Mouse (Mus musculus): ENCODE data around the gene Sirt6. TPM values are rescaled to one million over a fixed set of nuclear protein-coding genes. Genes with fewer than 3 reads are reported as not detected.

Sirt6 gene
- polyA plus RNA-seq, 1 experiment from 2014 or later: 42.1 TPM

DNA sequence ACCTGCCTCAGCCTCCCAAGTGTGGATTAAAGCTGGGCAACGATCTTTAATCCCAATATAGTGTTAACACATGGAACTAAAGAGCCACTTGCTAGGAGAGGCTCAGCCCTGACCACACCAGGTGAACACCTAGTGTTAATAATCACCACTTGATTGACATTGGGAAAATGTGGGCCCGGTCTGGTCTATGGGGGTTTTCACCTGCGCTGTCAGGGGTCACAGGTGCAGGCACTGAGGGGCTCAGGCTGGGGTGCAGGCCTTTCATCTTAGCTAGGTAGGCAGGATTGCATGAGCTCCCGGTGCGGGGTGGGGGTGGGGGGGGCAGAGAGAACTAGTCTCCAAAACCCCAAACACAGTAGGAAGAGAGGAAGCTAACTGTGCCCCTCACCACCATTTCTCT, 28.0 kb downstream of the Sirt6 start:
- no peak for ATAC-seq (ENCODE audit: low FRiP score)
- WGBS: 81% methylated on average over 5 of the region's 5 CpGs
- H3K27me3 ChIP-seq (ENCODE audit: control insufficient read depth, insufficient read depth, low read length): peaks cover 25% of the 10 kb centered on the region

DNA sequence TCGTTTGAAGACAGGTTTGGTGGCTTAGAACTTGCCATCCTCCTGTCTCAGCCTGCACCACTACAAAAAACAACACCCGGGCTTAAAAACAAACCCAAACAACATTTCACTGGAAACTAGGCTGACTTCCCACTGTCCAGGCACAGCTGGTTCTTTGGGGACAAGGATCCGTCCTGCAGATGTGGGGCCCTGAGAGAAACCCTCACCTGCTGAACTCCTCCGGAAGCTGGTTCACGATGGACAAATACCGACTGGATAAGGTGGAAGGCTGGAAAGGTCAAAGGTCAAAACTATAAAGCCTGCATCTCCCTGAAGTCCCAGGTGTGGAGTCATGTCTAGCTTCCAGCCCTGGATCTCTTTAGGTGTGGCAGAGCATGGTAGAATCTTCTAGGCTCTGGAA, 28.7 kb downstream of the Sirt6 start:
- H3K4me1 ChIP-seq (replicated peaks; ENCODE audit: control insufficient read depth, insufficient read depth, low read length): peaks cover 30% of the 10 kb centered on the region
- 65% methylated on average over 6 of the region's 6 CpGs for WGBS
- H3K4me2 ChIP-seq (replicated peaks): no peak overlapping the region
- no peak overlapping the region for H3K4me3 ChIP-seq (replicated peaks; ENCODE audit: low read length)
- no peak overlapping the region for H3K9ac ChIP-seq
- no peaks in the 10 kb centered on the region for H3K36me3 ChIP-seq (replicated peaks; ENCODE audit: control insufficient read depth, insufficient read depth)
- H3K27ac ChIP-seq: no peak overlapping the region
- ATAC-seq (ENCODE audit: low FRiP score) (no peak), DNase-seq (ENCODE audit: low spot score) (no peak)
- H3K9me3 ChIP-seq (ENCODE audit: control insufficient read depth, low read length): no peaks in the 10 kb centered on the region
- H3K27me3 ChIP-seq (ENCODE audit: control insufficient read depth, insufficient read depth, low read length): peaks cover 32% of the 10 kb centered on the region

More for the DNA sequence above, 28.0 kb downstream of the Sirt6 start:
- Histone ChIP-seq H3K4me3 (replicated peaks; ENCODE audit: low read length) (no peak overlapping the region), H3K27ac (no peak overlapping the region), H3K9me3 (ENCODE audit: control insufficient read depth, low read length) (no peaks in the 10 kb centered on the region), H3K9ac (no peak overlapping the region), H3K4me1 (replicated peaks; ENCODE audit: control insufficient read depth, insufficient read depth, low read length) (peaks cover 30% of the 10 kb centered on the region), H3K4me2 (replicated peaks) (no peak overlapping the region), H3K36me3 (replicated peaks; ENCODE audit: control insufficient read depth, insufficient read depth) (no peaks in the 10 kb centered on the region)
- no peak for DNase-seq (ENCODE audit: low spot score)

DNA sequence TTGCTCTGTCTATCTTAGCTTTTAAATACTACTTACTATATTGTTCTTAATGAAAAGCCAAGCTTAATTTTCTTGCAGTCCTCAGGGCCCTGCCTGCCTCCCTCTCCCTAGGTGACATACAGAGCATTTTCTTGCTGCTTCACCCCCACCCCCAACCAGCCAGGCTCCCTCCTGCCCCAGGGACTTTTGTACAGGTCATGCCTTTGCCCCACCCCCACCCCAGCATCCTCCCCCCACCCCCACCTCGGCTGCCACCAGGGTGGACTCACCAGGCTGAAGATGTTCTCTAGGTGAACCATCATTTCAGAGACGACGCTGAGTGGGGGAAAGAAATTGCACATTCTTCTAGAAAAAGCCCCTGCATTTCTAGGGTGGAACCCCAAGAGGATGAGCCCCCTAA, 29.3 kb downstream of the Sirt6 start:
- H3K4me3 ChIP-seq (replicated peaks; ENCODE audit: low read length): no peak overlapping the region
- no peak overlapping the region for H3K4me2 ChIP-seq (replicated peaks)
- DNase-seq (ENCODE audit: low spot score) (no peak), ATAC-seq (ENCODE audit: low FRiP score) (no peak)
- peaks cover 30% of the 10 kb centered on the region for H3K4me1 ChIP-seq (replicated peaks; ENCODE audit: control insufficient read depth, insufficient read depth, low read length)
- no peak overlapping the region for H3K27ac ChIP-seq
- no peak overlapping the region for H3K9ac ChIP-seq
- H3K27me3 ChIP-seq (ENCODE audit: control insufficient read depth, insufficient read depth, low read length): peaks cover 38% of the 10 kb centered on the region
- 26% methylated on average over 3 of the region's 3 CpGs for WGBS
- no peaks in the 10 kb centered on the region for H3K36me3 ChIP-seq (replicated peaks; ENCODE audit: control insufficient read depth, insufficient read depth)
- no peaks in the 10 kb centered on the region for H3K9me3 ChIP-seq (ENCODE audit: control insufficient read depth, low read length)

- no peak for DNase-seq (ENCODE audit: low spot score)
- no peak overlapping the region for H3K4me3 ChIP-seq (replicated peaks; ENCODE audit: low read length)
Observed at GRCm38 (mm10) chr10:81597137-81597950, 30.3 kb downstream of the Sirt6 start.

GRCm38 (mm10) chr10:81596611-81597010, 31.0 kb downstream of the Sirt6 start:
- Histone ChIP-seq H3K4me1 (replicated peaks; ENCODE audit: control insufficient read depth, insufficient read depth, low read length) (peaks cover 30% of the 10 kb centered on the region), H3K27ac (no peak overlapping the region), H3K4me2 (replicated peaks) (peak overlapping the region; percentile 41), H3K9me3 (ENCODE audit: control insufficient read depth, low read length) (no peaks in the 10 kb centered on the region), H3K9ac (peak overlapping the region; percentile 9; the same call in 1 of the 2 replicates), H3K27me3 (ENCODE audit: control insufficient read depth, insufficient read depth, low read length) (peaks cover 47% of the 10 kb centered on the region), H3K4me3 (replicated peaks; ENCODE audit: low read length) (no peak overlapping the region), H3K36me3 (replicated peaks; ENCODE audit: control insufficient read depth, insufficient read depth) (no peaks in the 10 kb centered on the region)
- WGBS: under 1% methylated on average over 10 of the region's 10 CpGs
- DNase-seq (ENCODE audit: low spot score) (peak; percentile 52), ATAC-seq (ENCODE audit: low FRiP score) (no peak)

More at GRCm38 (mm10) chr10:81597137-81597950, 30.3 kb downstream of the Sirt6 start:
- WGBS: 6% methylated on average over 12 of the region's 12 CpGs
- Histone ChIP-seq H3K9ac (peak overlapping the region; percentile 9; the same call in 1 of the 2 replicates), H3K27me3 (ENCODE audit: control insufficient read depth, insufficient read depth, low read length) (peaks cover 48% of the 10 kb centered on the region), H3K9me3 (ENCODE audit: control insufficient read depth, low read length) (no peaks in the 10 kb centered on the region), H3K36me3 (replicated peaks; ENCODE audit: control insufficient read depth, insufficient read depth) (no peaks in the 10 kb centered on the region), H3K4me2 (replicated peaks) (peak overlapping the region; percentile 41), H3K4me1 (replicated peaks; ENCODE audit: control insufficient read depth, insufficient read depth, low read length) (peaks cover 30% of the 10 kb centered on the region), H3K27ac (peak overlapping the region; percentile 38; the same call in 1 of the 2 replicates)
- ATAC-seq (ENCODE audit: low FRiP score): 0 out of 2 replicates have a peak, but pooled peaks have one; percentile 5

GRCm38 (mm10) chr10:81595599-81595998, 32.0 kb downstream of the Sirt6 start:
- no peaks in the 10 kb centered on the region for H3K9me3 ChIP-seq (ENCODE audit: control insufficient read depth, low read length)
- ATAC-seq (ENCODE audit: low FRiP score) (no peak), DNase-seq (ENCODE audit: low spot score) (no peak)
- 38% methylated on average over 5 of the region's 5 CpGs for WGBS
- H3K27me3 ChIP-seq (ENCODE audit: control insufficient read depth, insufficient read depth, low read length): peaks cover 52% of the 10 kb centered on the region
- H3K27ac ChIP-seq: no peak overlapping the region
- no peak overlapping the region for H3K9ac ChIP-seq
- no peaks in the 10 kb centered on the region for H3K36me3 ChIP-seq (replicated peaks; ENCODE audit: control insufficient read depth, insufficient read depth)
- no peak overlapping the region for H3K4me2 ChIP-seq (replicated peaks)
- H3K4me1 ChIP-seq (replicated peaks; ENCODE audit: control insufficient read depth, insufficient read depth, low read length): peaks cover 27% of the 10 kb centered on the region
- H3K4me3 ChIP-seq (replicated peaks; ENCODE audit: low read length): no peak overlapping the region

- ATAC-seq (ENCODE audit: low FRiP score) (no peak), DNase-seq (ENCODE audit: low spot score) (no peak)
- 82% methylated on average over 18 of the region's 18 CpGs for WGBS
- H3K4me1 ChIP-seq (replicated peaks; ENCODE audit: control insufficient read depth, insufficient read depth, low read length): peaks cover 26% of the 10 kb centered on the region
- no peak overlapping the region for H3K27ac ChIP-seq
- H3K27me3 ChIP-seq (ENCODE audit: control insufficient read depth, insufficient read depth, low read length): peaks cover 59% of the 10 kb centered on the region
- no peak overlapping the region for H3K9ac ChIP-seq
- no peaks in the 10 kb centered on the region for H3K36me3 ChIP-seq (replicated peaks; ENCODE audit: control insufficient read depth, insufficient read depth)
- no peak overlapping the region for H3K4me2 ChIP-seq (replicated peaks)
- H3K4me3 ChIP-seq (replicated peaks; ENCODE audit: low read length): no peak overlapping the region
- no peaks in the 10 kb centered on the region for H3K9me3 ChIP-seq (ENCODE audit: control insufficient read depth, low read length)
Observed at GRCm38 (mm10) chr10:81593935-81594334, 33.7 kb downstream of the Sirt6 start.

DNA sequence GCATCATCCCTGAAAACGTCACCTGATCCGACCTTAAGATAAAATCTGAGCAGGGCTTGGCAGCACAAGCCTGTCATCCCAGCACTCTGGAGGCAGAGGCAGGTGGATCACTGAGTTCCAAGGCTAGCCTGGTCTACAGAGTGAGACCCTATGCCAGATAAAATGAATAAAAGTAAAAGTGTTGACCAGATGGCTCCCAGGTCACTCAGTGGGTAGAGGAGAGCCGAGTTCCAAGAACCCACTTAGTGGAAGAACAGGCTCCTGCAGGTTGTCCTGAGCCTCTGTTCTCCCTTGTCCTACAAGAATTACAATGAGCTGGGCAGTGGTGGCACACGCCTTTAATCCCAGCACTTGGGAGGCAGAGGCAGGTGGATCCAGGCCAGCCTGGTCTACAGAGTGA, 34.4 kb downstream of the Sirt6 start:
- Histone ChIP-seq H3K9me3 (ENCODE audit: control insufficient read depth, low read length) (no peaks in the 10 kb centered on the region), H3K4me1 (replicated peaks; ENCODE audit: control insufficient read depth, insufficient read depth, low read length) (peaks cover 26% of the 10 kb centered on the region), H3K27me3 (ENCODE audit: control insufficient read depth, insufficient read depth, low read length) (peaks cover 63% of the 10 kb centered on the region), H3K4me2 (replicated peaks) (no peak overlapping the region), H3K36me3 (replicated peaks; ENCODE audit: control insufficient read depth, insufficient read depth) (no peaks in the 10 kb centered on the region), H3K27ac (no peak overlapping the region), H3K9ac (no peak overlapping the region), H3K4me3 (replicated peaks; ENCODE audit: low read length) (no peak overlapping the region)
- DNase-seq (ENCODE audit: low spot score) (no peak), ATAC-seq (ENCODE audit: low FRiP score) (no peak)
- WGBS: 76% methylated on average over 4 of the region's 4 CpGs

DNA sequence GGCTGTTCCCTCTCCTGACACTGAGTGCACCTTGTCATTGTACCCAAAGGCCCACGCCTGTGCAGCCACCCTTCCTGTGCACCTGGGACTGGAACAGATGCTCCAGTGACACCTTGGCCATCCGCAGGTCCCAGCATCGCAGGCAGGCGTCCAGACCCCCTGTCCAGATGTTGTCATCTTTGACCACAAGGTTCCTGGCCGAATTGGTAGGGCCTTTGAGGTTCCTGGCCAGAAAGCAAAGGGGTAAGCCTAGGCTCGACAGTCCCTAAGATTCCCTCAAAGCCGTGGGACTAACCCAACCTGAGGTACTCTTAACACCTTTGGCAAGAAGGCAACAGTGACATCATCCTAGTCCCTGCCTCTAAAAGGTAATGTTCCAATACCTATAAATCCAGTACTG, 35.0 kb downstream of the Sirt6 start:
- H3K4me3 ChIP-seq (replicated peaks; ENCODE audit: low read length): no peak overlapping the region
- H3K9ac ChIP-seq: no peak overlapping the region
- peaks cover 24% of the 10 kb centered on the region for H3K4me1 ChIP-seq (replicated peaks; ENCODE audit: control insufficient read depth, insufficient read depth, low read length)
- DNase-seq (ENCODE audit: low spot score) (no peak), ATAC-seq (ENCODE audit: low FRiP score) (no peak)
- H3K36me3 ChIP-seq (replicated peaks; ENCODE audit: control insufficient read depth, insufficient read depth): no peaks in the 10 kb centered on the region
- peaks cover 66% of the 10 kb centered on the region for H3K27me3 ChIP-seq (ENCODE audit: control insufficient read depth, insufficient read depth, low read length)
- H3K4me2 ChIP-seq (replicated peaks): no peak overlapping the region
- no peak overlapping the region for H3K27ac ChIP-seq
- WGBS: 84% methylated on average over 7 of the region's 7 CpGs
- no peaks in the 10 kb centered on the region for H3K9me3 ChIP-seq (ENCODE audit: control insufficient read depth, low read length)
